Comparison of ENCODE assay signal across 21 mouse cellular contexts in genomic region chr14:20233016-20233980, GRCm38 (mm10). TPM values are rescaled to one million over a fixed set of nuclear protein-coding genes. Genes with fewer than 3 reads are reported as not detected.
DNase-seq lines count a peak whose midpoint lies in the region; ATAC-seq and TF ChIP-seq lines count a peak whose summit lies in the region.
"Had no signal": no experiment of that assay in that cellular context is flagged by ENCODE, and none has a peak within 500 bp of the region (broad histone marks: within the 10 kb centered on the region; RNA-seq: fewer than 3 reads in every experiment).

No protein-coding gene starts in this region.

- no peak for DNase-seq in hindbrain, embryonic 10.5 days (ENCODE audit: low spot score)
- no peak for DNase-seq in hindbrain, embryonic 11.5 days (ENCODE audit: low spot score)
- DNase-seq in liver, adult 2 months (ENCODE audit: extremely low read depth, low read depth, low spot score): peak; percentile 55
- DNase-seq in liver, embryonic 11.5 days (ENCODE audit: low spot score): no peak
- peak; percentile 38 for DNase-seq in lung, postnatal 14 days
- DNase-seq in left cerebral cortex, adult 18-20 months (ENCODE audit: low spot score in 2 of 2): no peak
- DNase-seq: adrenal gland, postnatal 25 days; cerebellum, adult 18-20 months; gastrocnemius, postnatal 25 days; liver; midbrain, embryonic 14.5 days; thymus, postnatal 36 days had no signal

- no peak overlapping the region for H3K4me3 ChIP-seq in hindbrain, embryonic 10.5 days
- no peak overlapping the region for H3K4me3 ChIP-seq in hindbrain, embryonic 11.5 days (ENCODE audit: low read depth, low read length)
- H3K4me3 ChIP-seq in liver, adult 2 months (ENCODE audit: insufficient read depth, low read depth, low read length): no peak overlapping the region
- no peak overlapping the region for H3K4me3 ChIP-seq in liver, embryonic 11.5 days (ENCODE audit: low read depth, low read length)
- H3K4me3 ChIP-seq in kidney, embryonic 16.5 days (ENCODE audit: low read length): no peak overlapping the region
- H3K4me3 ChIP-seq: forebrain, embryonic 12.5 days; hindbrain, embryonic 12.5 days had no signal

- ATAC-seq in hindbrain, embryonic 11.5 days (ENCODE audit: low FRiP score): no peak
- no peak for ATAC-seq in liver, embryonic 11.5 days (replicated peaks; ENCODE audit: low FRiP score)
- no peak for ATAC-seq in kidney, embryonic 16.5 days (ENCODE audit: low FRiP score, low TSS enrichment)

- 78% methylated on average over 11 of the region's 11 CpGs for WGBS in hindbrain, embryonic 10.5 days
- WGBS in hindbrain, embryonic 11.5 days: 82% methylated on average over 11 of the region's 11 CpGs
- WGBS in liver, adult 2 months: 83% methylated on average over 11 of the region's 11 CpGs
- 76% methylated on average over 11 of the region's 11 CpGs for WGBS in liver, embryonic 11.5 days
- WGBS in kidney, embryonic 16.5 days: 62% methylated on average over 11 of the region's 11 CpGs

- H3K79me2 ChIP-seq in liver, adult 2 months (ENCODE audit: control insufficient read depth, insufficient read depth, low read length): no peaks in the 10 kb centered on the region; the same call in 1 of the 2 replicates

- no peak for TF ChIP-seq CTCF in liver, adult 2 months (IDR thresholded peaks at IDR 0.05; ENCODE audit: low read depth, low read length)

- H3K9me3 ChIP-seq in hindbrain, embryonic 10.5 days: no peaks in the 10 kb centered on the region
- H3K9me3 ChIP-seq in hindbrain, embryonic 11.5 days (ENCODE audit: control insufficient read depth, low read length): no peaks in the 10 kb centered on the region
- H3K9me3 ChIP-seq in liver, embryonic 11.5 days (ENCODE audit: control insufficient read depth, low read length): no peaks in the 10 kb centered on the region
- H3K9me3 ChIP-seq in kidney, embryonic 16.5 days (ENCODE audit: low read length): 0 out of 2 replicates have a peak, but pooled peaks cover under 1% of the 10 kb centered on the region
- H3K9me3 ChIP-seq: forebrain, embryonic 12.5 days had no signal

- peaks cover 3% of the 10 kb centered on the region; the same call in 1 of the 2 replicates for H3K27me3 ChIP-seq in hindbrain, embryonic 10.5 days (ENCODE audit: insufficient read depth, poor library complexity, severe bottlenecking)
- H3K27me3 ChIP-seq in hindbrain, embryonic 11.5 days (ENCODE audit: control insufficient read depth, insufficient read depth, low read length): no peaks in the 10 kb centered on the region
- no peaks in the 10 kb centered on the region for H3K27me3 ChIP-seq in liver, adult 2 months (ENCODE audit: control insufficient read depth, insufficient read depth, low read length)
- no peaks in the 10 kb centered on the region for H3K27me3 ChIP-seq in liver, embryonic 11.5 days (replicated peaks; ENCODE audit: control insufficient read depth, insufficient read depth, low read length)
- no peaks in the 10 kb centered on the region for H3K27me3 ChIP-seq in kidney, embryonic 16.5 days (ENCODE audit: insufficient read depth, low read length)
- H3K27me3 ChIP-seq: forebrain, embryonic 12.5 days; hindbrain, embryonic 12.5 days had no signal

- no peak for TF ChIP-seq POLR2A in liver, adult 2 months (IDR thresholded peaks at IDR 0.05; ENCODE audit: extremely low read depth, insufficient read depth, low read length)

- H3K4me2 ChIP-seq in hindbrain, embryonic 11.5 days (replicated peaks; ENCODE audit: low read depth, low read length): no peak overlapping the region
- H3K4me2 ChIP-seq in liver, embryonic 11.5 days: no peak overlapping the region
- no peak overlapping the region for H3K4me2 ChIP-seq in kidney, embryonic 16.5 days (replicated peaks; ENCODE audit: low read depth, low read length)
- H3K4me2 ChIP-seq: forebrain, embryonic 12.5 days; heart, embryonic 11.5 days; hindbrain, embryonic 12.5 days had no signal

- H3K36me3 ChIP-seq in hindbrain, embryonic 10.5 days: no peaks in the 10 kb centered on the region
- H3K36me3 ChIP-seq in hindbrain, embryonic 11.5 days (ENCODE audit: control insufficient read depth, insufficient read depth, low read length): no peaks in the 10 kb centered on the region
- no peaks in the 10 kb centered on the region for H3K36me3 ChIP-seq in liver, adult 2 months (ENCODE audit: control insufficient read depth, insufficient read depth, low read length)
- H3K36me3 ChIP-seq in liver, embryonic 11.5 days (ENCODE audit: control insufficient read depth, insufficient read depth, low read length): no peaks in the 10 kb centered on the region
- H3K36me3 ChIP-seq in kidney, embryonic 16.5 days (ENCODE audit: insufficient read depth, low read length): no peaks in the 10 kb centered on the region
- H3K36me3 ChIP-seq: forebrain, embryonic 12.5 days; hindbrain, embryonic 12.5 days had no signal

- no peak overlapping the region for H3K9ac ChIP-seq in hindbrain, embryonic 11.5 days (ENCODE audit: low read depth, low read length)
- no peak overlapping the region for H3K9ac ChIP-seq in liver, adult 2 months (ENCODE audit: low read depth, low read length)
- H3K9ac ChIP-seq in liver, embryonic 11.5 days (ENCODE audit: low read depth, low read length): no peak overlapping the region
- no peak overlapping the region for H3K9ac ChIP-seq in kidney, embryonic 16.5 days (replicated peaks; ENCODE audit: low read length)
- H3K9ac ChIP-seq: forebrain, embryonic 12.5 days; hindbrain, embryonic 12.5 days had no signal

- peak overlapping the region; percentile 59 for H3K27ac ChIP-seq in hindbrain, embryonic 10.5 days
- H3K27ac ChIP-seq in hindbrain, embryonic 11.5 days (ENCODE audit: low read depth, low read length): no peak overlapping the region
- no peak overlapping the region for H3K27ac ChIP-seq in liver, adult 2 months (replicated peaks; ENCODE audit: insufficient read depth, low read depth, low read length)
- H3K27ac ChIP-seq in liver, embryonic 11.5 days (ENCODE audit: low read depth, low read length): no peak overlapping the region
- 0 out of 2 replicates have a peak overlapping the region, but pooled peaks have one; percentile 27 for H3K27ac ChIP-seq in kidney, embryonic 16.5 days (ENCODE audit: low read length)
- H3K27ac ChIP-seq: forebrain, embryonic 12.5 days; hindbrain, embryonic 12.5 days had no signal

- peaks cover 5% of the 10 kb centered on the region; the same call in 1 of the 2 replicates for H3K4me1 ChIP-seq in hindbrain, embryonic 10.5 days (replicated peaks)
- H3K4me1 ChIP-seq in hindbrain, embryonic 11.5 days (replicated peaks; ENCODE audit: control insufficient read depth, insufficient read depth, low read length): no peaks in the 10 kb centered on the region
- H3K4me1 ChIP-seq in liver, adult 2 months (ENCODE audit: control insufficient read depth, insufficient read depth, low read length): peaks cover 29% of the 10 kb centered on the region
- H3K4me1 ChIP-seq in liver, embryonic 11.5 days (replicated peaks; ENCODE audit: control insufficient read depth, insufficient read depth, low read length): no peaks in the 10 kb centered on the region; the same call in 1 of the 2 replicates
- peaks cover 24% of the 10 kb centered on the region for H3K4me1 ChIP-seq in kidney, embryonic 16.5 days (ENCODE audit: insufficient read depth, low read length)
- H3K4me1 ChIP-seq: forebrain, embryonic 12.5 days; hindbrain, embryonic 12.5 days had no signal

RNA-seq across cellular contexts. Expression of gene Kcnk16, which starts 35.7 kb away (rescaled TPM):
- 0.09 and 0.20 TPM in 2 replicates for polyA plus RNA-seq in hindbrain, embryonic 10.5 days (2016; fragmentation: Nextera tagmentation; extraction: Ambion mirVana)
- 0.15 TPM in 1 of 2 replicates, not detected in the other for polyA plus RNA-seq in hindbrain, embryonic 11.5 days (2014; fragmentation: Nextera tagmentation; extraction: Ambion mirVana)
- total RNA-seq in liver, adult 2 months (2014; rRNA removed): not detected in 2 replicates
- polyA plus RNA-seq in liver, adult 2 months (2012; rRNA removed): not detected in 2 replicates
- polyA plus RNA-seq in liver, embryonic 11.5 days (2014; fragmentation: Nextera tagmentation; extraction: Ambion mirVana): 1.9 and 2.2 TPM in 2 replicates
- polyA plus RNA-seq in kidney, embryonic 16.5 days (2015; fragmentation: Nextera tagmentation; extraction: Ambion mirVana): not detected in 2 replicates
- total RNA-seq in left cerebral cortex, adult 18-20 months (2021): not detected
- total RNA-seq: adrenal gland, postnatal 25 days; gastrocnemius, postnatal 25 days; layer of hippocampus, postnatal 10 days; left cerebral cortex, postnatal 10 days; neutrophil, adult 5-6 weeks had no signal
- polyA plus RNA-seq: cortical plate, adult 2 months; forebrain, embryonic 12.5 days; heart, embryonic 11.5 days; hindbrain, embryonic 12.5 days; midbrain, embryonic 14.5 days; testis, adult 2 months had no signal

RNA-seq across cellular contexts. Expression of gene Kcnk5, which starts 51.7 kb away (rescaled TPM):
- polyA plus RNA-seq in hindbrain, embryonic 10.5 days (2016; fragmentation: Nextera tagmentation; extraction: Ambion mirVana): 12.4 and 13.5 TPM in 2 replicates
- polyA plus RNA-seq in hindbrain, embryonic 11.5 days (2014; fragmentation: Nextera tagmentation; extraction: Ambion mirVana): 4.6 and 8.5 TPM in 2 replicates
- total RNA-seq in liver, adult 2 months (2014; rRNA removed): 17.5 and 25.6 TPM in 2 replicates
- polyA plus RNA-seq in liver, adult 2 months (2012; rRNA removed): 10.3 and 13.8 TPM in 2 replicates
- 9.6 and 10.1 TPM in 2 replicates for polyA plus RNA-seq in liver, embryonic 11.5 days (2014; fragmentation: Nextera tagmentation; extraction: Ambion mirVana)
- 21.9 and 22.7 TPM in 2 replicates for polyA plus RNA-seq in kidney, embryonic 16.5 days (2015; fragmentation: Nextera tagmentation; extraction: Ambion mirVana)
- under 1 TPM; 0.21 to 0.37 TPM for total RNA-seq in left cerebral cortex, adult 18-20 months (2021)

Comparison
In these comparisons a context has a peak if more than half of its experiments do, and no peak if none do; other contexts are left out.
1. DNase-seq: peak in liver, adult 2 months (single experiment) and lung, postnatal 14 days (single experiment); none in hindbrain, embryonic 10.5 days (single experiment), hindbrain, embryonic 11.5 days (single experiment), liver, embryonic 11.5 days (single experiment) and left cerebral cortex, adult 18-20 months (0 of 2).
2. H3K27ac ChIP-seq: peak in hindbrain, embryonic 10.5 days (single experiment) and kidney, embryonic 16.5 days (single experiment); none in hindbrain, embryonic 11.5 days (single experiment), liver, adult 2 months (single experiment) and liver, embryonic 11.5 days (single experiment).